Mouse (Mus musculus): ENCODE measurements at regions not wholly inside any gene's neighbourhood (a gene's known extent, or its start where the extent isn't known, plus 50 kb on each side); places are given as distances from the start of the nearest gene placed in this dataset.

DNA sequence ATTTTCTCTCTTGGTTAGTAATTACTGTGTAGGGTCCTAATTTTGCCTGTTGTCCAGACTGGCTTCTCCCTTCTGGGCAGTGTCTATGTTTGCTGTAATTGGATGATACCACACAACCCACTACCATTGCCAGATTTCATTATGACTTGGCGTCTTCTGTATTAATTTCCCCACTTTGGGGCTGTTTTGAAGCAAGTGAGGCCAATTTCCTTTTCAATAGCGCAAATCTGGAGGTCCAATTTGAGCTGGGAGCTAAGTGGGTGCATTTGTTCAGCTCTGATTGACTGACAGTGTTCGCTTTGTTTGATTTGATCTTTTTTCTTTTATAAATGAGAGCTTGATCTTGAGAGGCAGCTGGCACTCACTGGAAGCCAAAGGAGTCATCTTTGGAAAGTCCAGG lies 266.4 kb downstream of the Slc4a3 start:
- no peak for DNase-seq
- intact Hi-C loops (cut with DNase I), result loop anchor here (10.0 kb wide), 1 partner anchor 1702 kb away; the partner anchor contains the start of gene Epha4

DNA sequence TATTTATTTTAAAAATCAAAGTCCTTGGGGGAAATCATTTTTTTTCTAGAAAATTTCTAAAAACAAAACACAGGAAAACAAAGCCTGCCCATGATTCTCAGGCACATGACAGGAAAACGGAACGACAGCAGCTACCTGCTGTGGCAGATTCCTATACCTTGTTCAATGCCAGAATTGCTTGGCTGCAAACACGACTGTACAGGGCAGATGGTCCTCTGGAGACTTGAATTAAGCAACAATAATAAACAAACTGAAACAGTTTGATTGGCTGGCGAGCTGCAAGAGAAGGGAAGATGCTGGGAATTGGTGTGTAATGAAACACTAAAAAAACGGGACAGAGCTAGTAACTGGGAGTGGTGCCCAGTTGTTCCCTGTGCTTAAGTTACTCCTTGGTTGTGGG lies 280.1 kb downstream of the Slc4a3 start:
- intact Hi-C loops (cut with DNase I), result no loop called here
- DNase-seq, result no peak

DNA sequence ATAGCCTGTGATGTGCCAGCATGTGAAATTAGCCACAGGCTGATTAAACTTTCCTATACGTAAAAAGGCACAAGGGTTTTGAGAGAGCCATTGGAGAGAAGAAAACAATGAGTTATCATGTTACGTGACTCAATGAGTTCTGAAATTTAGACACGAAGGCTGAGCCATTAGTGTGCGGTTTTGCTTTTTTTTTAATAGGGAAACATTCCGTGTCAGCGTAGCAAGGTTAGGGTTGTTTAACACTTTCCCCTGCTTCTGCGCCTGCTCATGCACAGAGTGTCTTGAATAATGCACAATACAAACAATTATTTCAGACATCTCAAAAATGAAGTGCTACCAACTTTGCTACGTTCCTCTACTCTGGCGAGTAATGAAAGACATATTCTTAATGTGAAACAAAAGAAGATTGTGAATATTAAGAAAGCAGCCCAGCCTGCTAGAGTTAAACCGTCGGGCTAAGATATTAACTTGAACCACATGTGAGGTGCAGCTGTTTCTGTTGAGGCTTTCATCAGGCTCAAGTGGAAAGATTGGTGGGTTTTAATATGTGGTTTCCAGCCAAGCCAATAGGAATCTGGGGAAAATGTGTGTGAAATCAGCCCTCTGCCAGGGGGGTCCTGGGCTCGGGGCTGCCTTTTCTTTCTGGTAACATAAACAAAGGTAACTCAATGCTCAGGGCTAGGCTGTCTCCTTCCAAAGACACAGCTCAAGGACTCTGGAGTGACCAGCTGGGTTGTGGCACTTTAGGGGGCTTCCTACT lies 287.2 kb downstream of the Slc4a3 start:
- no peak for DNase-seq
- intact Hi-C loops (cut with DNase I), result no loop called here

DNA sequence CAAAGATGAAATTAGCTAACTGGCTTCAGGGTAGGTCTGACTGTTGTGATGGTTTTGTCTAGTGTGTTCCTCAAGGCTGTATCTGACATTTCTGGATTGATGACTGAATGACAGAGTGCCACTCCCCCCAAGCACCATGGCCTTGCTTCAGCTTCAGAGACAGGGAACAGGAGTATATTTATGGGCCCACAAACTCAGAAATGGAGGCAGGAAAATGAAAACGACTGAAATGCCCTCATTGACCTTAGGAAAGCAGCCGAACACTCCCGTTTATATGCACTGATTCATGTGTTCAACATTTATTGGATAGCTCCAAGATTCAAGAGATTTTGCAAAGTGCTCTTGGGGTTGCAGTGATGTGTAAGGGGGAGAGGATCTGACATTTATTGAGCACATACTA lies 288.3 kb downstream of the Slc4a3 start:
- DNase-seq, result no peak
- intact Hi-C loops (cut with DNase I), result no loop called here

DNA sequence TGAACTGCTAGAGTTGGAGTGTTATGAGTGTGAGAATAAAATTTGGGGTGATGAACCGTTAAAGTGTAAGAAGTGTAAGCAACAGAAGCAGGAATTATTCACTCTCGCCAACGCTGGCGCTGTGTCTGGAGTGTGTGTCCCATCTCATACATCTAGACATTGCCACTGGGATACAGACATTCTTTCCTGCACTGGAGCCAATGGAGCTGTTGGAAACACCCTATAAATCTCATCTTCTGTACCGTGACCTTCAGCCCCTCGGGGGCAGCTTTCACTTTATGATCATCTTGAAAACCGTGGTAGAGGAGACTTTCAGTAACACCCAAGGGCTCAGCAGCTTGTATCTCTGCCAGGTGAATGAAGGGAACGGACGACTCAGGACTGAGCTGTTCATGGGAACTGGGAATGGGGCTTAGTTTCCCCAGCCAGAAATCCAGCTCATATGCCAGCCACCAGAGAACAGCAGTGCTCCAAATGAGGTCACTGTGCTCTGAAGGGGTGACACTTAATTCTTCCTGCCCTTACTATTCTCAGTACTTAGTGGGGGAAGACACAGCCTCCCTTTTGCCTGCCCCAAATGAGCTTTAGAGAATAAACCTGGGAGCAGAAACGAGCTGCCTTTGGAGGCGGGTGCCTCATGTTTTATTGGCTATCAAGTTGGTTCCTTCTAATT lies 293.6 kb downstream of the Slc4a3 start:
- intact Hi-C loops (cut with DNase I), result no loop called here
- no peak for DNase-seq

DNA sequence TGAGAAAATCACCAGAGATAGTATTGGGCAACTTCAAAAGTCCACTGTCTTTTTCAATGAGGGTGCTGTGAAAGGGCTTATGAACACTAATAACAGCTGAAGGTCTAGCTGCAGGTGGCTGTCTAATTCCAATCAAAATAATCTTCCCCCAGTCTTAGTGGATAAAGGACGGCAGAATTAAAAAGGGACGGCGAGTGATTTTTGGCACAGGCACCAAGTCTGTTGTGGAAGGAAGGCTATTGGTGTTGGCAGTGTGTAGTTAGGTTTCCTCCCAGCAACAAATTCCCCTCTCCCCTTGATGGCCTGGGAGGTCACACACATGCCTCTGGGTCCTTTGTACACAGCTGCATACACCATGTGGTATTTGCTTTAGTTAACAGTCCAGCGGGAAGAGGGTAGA lies 296.3 kb downstream of the Slc4a3 start:
- intact Hi-C loops (cut with DNase I), result no loop called here
- no peak for DNase-seq

DNA sequence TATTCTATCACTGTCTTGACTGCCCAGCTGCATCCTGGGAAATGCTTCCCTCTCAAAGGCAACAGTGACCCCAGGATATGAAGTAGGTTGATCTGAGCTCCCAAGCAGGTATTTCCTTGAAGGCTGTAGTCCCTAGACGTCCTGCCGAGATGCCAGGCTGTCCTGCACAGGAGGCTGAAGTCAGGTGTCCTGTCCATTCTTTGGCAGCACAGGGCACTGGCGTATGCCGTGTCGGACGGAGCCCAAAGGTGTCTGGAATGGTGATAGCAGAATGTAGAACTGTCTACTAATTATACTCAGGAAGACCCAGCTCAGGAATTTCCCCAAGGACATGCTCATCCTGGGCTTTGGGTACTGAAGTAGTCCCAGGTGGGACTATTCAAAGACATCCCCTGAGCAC lies 297.3 kb downstream of the Slc4a3 start:
- intact Hi-C loops (cut with DNase I), result no loop called here

DNA sequence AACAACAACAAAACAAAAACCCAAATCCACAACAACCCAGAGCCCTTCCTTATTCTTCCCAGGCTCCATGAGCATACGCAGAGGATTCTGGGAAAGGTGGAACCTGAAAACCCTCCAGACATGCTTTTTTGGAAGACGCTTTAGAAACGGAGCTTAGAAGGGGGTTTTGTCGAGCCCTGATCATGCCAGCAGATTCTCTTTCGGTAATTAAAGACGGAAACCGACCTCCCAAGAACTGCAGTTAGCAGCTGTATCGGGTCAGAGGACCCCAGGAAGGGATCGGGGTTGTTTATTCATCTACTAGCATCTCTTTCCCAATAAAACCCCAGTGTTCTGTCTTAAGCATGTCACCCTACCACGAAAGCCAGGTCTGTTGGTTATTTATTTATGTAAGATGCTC lies 298.1 kb downstream of the Slc4a3 start:
- intact Hi-C loops (cut with DNase I), result no loop called here
- DNase-seq, result no peak

More for the DNA sequence above, 297.3 kb downstream of the Slc4a3 start:
- DNase-seq, result no peak

DNA sequence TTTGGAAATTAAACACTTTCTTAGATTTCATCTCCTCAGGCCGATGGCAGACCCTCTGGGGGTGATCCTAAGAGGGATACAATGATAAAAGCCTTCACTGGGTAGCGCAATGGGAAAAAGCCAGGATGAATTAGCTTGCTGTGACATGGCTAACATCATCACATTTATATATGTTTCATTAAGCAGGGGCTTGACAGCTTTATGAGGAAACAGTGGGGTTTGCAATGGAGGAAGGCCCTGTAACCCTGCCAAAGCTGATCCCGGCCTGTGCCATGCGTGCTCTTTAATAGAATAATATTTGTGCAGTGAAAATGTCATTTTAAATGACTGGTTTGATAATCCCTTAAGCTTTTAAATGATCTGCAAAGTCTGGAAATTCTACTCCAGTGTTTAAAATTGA lies 298.5 kb downstream of the Slc4a3 start:
- DNase-seq, result no peak
- intact Hi-C loops (cut with DNase I), result no loop called here

DNA sequence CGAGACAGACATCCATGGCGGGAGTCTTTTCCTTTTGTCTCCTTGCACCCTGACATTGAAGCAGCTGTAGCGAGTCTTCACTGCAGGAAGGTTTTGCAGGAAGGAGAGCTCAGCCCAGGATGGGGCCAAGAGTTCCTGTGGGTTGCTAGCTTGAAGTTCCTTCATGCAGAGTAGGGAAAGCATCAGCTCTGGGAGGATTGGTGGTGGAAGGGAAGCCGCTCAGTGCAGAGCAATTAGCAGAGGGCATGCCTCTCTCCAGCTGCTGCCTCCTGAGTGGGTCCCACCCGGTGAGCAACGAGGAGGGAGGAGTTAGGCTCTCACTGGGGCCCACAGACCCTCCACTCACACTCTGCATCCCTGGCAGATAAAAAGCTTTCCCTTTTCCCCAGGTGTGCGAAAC lies 298.9 kb downstream of the Slc4a3 start:
- intact Hi-C loops (cut with DNase I), result no loop called here
- DNase-seq, result no peak

DNA sequence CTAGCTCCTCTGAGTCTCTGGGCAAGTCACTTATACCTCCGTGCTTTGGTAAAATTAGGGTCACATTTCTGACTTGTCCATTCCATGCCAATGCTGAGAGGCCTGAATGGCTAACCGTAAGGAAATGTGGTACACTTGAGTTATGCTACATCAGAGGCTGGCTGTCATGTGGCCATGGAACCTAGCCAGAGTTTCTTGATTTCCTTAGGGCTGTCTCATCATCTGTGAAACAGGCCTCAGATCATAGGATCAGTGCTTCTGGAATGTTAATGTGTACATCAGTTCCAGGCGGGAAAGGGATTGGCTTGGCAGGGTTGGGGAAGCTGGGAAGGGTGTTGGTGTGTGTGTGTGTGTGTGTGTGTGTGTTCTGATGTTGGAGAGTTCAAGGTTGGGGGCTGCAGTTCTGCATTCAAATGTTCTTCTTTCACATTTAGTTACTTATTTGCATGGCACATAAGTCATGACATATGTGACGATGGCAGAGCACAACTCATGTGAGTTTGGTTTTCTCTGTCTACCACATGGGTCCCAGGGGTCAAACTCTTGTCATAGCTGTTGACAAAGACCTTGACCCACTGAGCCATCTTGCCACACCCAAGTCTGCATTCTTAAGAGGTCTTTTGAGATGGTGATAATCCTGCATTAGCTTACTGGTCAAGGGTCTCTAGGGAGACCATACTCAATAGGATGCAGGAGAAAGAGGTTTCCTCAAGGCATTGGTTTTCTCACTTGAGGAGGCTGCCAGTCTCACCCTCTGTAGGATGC lies 299.9 kb downstream of the Slc4a3 start:
- intact Hi-C loops (cut with DNase I), result no loop called here

DNA sequence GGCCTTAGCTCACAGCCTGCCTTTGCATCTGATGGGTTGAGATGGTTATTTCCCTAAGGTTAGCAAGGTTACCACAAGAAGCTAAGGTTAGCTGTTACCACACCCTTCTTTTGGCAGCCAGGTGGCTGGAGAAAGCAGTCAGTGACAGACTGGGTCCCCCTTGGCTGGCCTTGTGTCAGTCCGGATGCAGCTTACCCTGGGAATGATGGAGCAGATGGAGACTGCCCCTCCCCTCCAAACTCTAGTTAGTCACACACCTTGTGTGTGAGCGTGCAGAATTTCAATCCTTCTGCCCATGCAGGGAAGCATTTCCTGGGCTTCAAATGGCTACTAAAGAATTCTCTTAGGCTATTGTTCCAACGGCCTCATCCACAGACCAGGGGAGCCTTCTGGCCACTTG lies 301.6 kb downstream of the Slc4a3 start:
- no peak for DNase-seq
- intact Hi-C loops (cut with DNase I), result no loop called here

More for the DNA sequence above, 299.9 kb downstream of the Slc4a3 start:
- DNase-seq, result no peak

DNA sequence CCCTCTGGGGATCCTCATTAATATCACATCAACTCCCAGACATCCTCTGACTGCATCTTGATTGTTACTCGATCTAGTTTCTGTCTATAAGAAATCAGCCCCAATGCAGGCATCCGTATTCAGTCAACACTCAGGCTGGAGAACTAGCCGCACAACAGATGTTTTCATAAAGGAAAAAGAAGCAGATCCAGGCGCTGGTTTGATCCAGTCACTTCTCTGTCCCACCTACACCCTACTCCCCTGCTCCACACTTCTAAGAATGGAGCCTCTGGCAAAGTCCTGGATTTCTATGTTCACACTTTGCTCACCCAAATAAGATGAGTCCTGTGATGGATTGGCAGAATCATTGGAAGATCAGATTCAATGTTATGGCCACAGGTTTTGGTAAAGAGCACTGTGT lies 302.4 kb downstream of the Slc4a3 start:
- intact Hi-C loops (cut with DNase I), result no loop called here
- no peak for DNase-seq

DNA sequence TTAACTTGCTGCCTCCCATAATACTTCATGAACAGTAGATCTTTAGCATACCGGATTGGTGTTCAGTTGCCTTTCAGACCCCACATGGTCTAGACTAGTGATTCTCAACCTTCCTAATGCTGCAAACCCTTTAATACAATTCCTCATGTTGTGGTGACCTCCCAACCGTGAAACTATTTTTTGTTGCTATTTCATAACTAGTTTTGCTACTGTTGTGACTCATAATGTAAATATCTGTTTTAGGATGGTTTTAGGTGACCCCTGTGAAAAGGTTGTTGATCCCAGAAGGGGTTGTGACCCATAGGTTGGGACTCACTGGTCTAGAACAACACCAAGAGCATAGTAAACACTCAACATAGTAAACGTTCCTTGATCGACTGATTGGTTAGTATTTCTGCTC lies 304.1 kb downstream of the Slc4a3 start:
- intact Hi-C loops (cut with DNase I), result no loop called here
- no peak for DNase-seq

DNA sequence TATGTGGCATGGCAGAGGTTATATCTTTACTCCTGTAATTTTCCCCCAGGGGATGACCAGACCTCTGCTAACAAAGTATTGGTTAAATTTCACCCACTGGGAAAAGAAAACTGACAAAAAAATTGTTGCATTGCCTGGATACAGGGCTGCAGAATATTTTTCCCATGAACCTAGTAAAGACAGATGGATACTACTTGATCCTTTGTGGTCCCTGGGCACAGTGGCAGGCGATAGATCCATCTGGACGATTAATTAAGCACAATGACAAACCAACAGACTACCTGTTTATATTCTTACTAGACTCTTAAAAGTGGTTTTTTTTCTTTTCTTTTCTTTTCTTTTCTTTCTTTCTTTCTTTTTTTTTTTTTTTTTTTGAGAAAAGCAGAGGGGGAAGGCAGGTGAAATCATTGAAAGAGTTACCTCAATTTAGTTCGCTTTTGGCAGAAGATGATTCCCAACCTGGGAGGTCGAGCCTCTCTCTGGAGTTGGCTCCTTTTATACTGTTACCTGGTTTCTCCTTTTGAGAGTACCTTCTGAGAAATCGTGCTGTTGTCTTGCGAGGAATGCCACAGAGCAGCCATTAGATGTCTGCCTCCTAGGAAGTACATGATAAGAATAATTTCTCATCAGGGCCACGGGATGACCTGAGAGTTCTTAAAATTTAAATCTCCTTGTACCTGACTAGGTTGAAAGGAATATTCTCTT lies 312.6 kb downstream of the Slc4a3 start:
- intact Hi-C loops (cut with DNase I), result no loop called here
- DNase-seq, result no peak

DNA sequence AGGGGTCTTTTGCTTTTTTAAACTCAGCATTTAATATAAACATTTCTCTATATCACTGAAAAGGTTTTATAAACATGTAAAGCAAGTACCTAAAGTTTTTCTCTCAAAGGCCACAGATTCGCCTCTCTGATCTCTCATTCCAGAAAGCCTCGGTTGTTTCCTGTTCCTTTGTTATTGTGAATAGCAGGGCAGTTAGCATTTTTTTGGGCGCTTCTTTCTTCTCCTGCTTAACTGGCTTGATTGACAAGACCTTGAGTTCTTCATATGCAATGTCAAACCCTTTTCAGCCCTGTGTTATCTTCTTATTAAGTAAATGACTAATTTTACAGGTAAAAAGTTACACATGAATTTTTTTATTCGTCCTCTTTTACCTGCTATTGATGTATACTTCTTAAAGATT lies 316.7 kb downstream of the Slc4a3 start:
- intact Hi-C loops (cut with DNase I), result no loop called here
- no peak for DNase-seq

DNA sequence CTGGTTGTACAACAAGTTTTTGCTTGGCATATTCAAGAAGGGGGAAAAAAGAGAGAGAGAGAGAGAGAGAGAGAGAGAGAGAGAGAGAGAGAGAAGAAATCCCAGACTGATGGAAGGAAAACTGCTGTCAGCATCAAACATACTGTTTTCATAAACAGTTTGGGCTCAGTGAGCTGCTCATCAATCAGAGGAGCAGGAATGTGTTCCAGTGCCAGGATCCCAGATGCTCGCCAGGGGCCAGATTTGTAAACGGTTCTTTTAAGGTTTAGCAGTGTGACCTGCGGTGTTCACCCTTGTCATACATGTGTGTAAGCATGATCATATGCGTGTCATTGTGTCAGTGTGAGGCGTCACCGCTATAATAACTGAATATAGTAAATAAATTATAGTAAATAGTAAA lies 320.5 kb downstream of the Slc4a3 start:
- no peak for DNase-seq
- intact Hi-C loops (cut with DNase I), result no loop called here

DNA sequence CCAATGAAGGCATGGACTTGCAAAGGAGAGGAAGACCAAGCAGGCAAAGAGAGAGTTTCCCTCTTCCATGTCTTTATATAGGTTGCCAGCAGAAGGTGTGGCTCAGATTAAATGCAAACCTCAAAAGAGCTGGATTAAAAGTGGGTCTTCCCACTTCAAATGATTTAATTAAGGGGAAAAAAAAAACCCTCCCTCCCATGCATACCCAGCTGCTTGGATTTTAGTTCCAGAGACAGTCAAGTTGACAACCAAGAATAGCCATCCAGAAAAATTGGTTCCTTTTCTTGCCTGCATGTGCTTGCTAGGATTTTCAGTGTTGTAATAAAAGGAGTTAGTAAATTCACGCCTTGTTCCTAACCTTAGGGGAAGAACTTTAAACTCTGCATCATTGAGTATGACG lies 323.3 kb downstream of the Slc4a3 start:
- intact Hi-C loops (cut with DNase I), result no loop called here
- DNase-seq, result no peak

DNA sequence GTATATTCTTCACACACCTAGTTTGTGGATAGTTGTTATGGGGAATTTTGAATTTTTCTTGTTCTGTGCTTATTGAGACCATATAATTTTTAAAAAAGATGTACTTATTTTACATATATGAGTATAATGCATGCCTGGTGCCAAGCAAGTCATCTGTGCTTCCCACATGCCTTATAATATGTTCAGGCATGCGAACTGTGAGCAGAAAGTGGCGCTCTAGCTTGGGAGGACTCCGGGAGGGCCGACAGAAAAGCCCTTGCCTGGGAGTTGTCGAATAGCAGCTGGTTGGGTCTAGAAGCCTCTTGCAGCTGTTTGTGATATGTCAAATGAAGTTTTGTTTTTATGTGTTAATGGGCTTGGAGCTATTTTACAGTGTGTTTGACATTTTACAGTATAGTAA lies 323.8 kb downstream of the Slc4a3 start:
- intact Hi-C loops (cut with DNase I), result no loop called here
- DNase-seq, result no peak

DNA sequence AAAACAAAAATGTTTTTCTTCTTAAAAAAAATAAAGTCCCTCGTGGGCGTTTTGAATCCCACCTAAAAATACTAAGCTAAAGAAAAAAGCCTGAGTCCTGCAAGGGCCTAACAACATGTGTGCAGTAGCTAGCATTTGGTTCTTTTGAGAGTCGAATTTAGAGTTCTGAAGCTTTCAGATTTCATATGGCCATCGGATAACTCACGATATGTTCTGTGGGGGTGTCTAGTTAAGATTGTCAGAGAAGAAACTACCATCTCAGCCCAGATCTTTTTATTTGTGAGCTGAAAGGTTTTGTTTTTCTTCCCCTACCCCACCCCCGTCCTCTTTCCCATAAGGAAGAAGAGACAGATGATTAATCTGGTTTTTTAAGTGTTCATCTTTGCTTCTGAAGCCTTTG lies 327.8 kb downstream of the Slc4a3 start:
- no peak for DNase-seq
- intact Hi-C loops (cut with DNase I), result no loop called here

DNA sequence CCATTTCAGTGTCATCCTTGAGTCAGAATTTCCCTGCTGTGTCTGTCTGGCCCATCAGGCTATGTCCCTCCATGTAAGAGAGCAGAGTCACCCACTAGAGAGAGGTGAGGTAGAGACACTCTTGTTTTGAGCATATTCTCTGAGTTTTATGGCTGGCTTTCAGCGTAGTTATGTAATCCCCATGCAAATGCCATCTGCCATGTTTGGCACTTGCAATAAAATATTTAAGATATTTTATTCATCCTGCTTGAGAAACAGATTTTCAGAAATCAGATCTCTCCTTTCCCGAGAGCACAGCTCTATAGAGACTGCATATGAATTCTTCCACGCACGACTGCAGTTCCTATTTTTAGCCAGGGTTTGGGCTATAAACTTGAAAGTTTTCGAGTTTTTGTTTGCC lies 331.1 kb downstream of the Slc4a3 start:
- DNase-seq, result no peak
- intact Hi-C loops (cut with DNase I), result no loop called here
